40 mouse cellular contexts compared by ENCODE assay signal in the genomic region with DNA sequence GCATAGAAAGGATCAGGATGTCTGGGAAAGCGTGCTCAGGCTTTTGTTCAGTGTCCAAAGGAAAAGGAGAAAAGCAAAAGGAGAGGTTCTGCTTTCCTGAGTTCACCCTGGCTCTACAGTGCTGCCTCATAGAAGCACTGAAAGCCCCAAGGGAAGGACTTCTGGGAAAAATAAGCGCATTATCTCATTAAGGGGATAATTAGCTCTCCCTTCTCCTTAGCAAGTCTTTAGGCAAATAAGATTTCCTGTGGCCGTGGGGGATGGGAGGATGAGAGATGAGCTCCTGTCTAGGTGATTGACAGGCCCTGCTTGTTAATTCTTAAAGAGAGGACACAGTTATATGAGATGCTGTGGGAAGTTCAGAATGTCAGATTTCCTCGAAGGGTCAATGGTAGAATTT. TPM values are rescaled to one million over a fixed set of nuclear protein-coding genes. Genes with fewer than 3 reads are reported as not detected.
A peak's percentile ranks its signal among the peaks of the same experiment; 100 is the strongest.
DNase-seq lines count a peak whose midpoint lies in the region; ATAC-seq and TF ChIP-seq lines count a peak whose summit lies in the region.
"Had no signal": no experiment of that assay in that cellular context is flagged by ENCODE, and none has a peak within 500 bp of the region (broad histone marks: within the 10 kb centered on the region; RNA-seq: fewer than 3 reads in every experiment).

No protein-coding gene starts in this region.

- no peak for TF ChIP-seq CTCF in midbrain, postnatal 0 days (IDR thresholded peaks at IDR 0.05)

- H3K27me3 ChIP-seq in embryonic facial prominence, embryonic 14.5 days (replicated peaks; ENCODE audit: control insufficient read depth, insufficient read depth, low read length), result no peaks in the 10 kb centered on the region
- H3K27me3 ChIP-seq in embryonic facial prominence, embryonic 10.5 days (replicated peaks; ENCODE audit: low read depth, poor library complexity, severe bottlenecking), result no peaks in the 10 kb centered on the region
- no peaks in the 10 kb centered on the region for H3K27me3 ChIP-seq in hindbrain, embryonic 13.5 days
- no peaks in the 10 kb centered on the region for H3K27me3 ChIP-seq in hindbrain, embryonic 16.5 days (replicated peaks; ENCODE audit: control insufficient read depth, insufficient read depth, low read length)
- no peaks in the 10 kb centered on the region for H3K27me3 ChIP-seq in midbrain, postnatal 0 days (ENCODE audit: insufficient read depth, low read length)
- H3K27me3 ChIP-seq in midbrain, embryonic 15.5 days (replicated peaks), result no peaks in the 10 kb centered on the region
- H3K27me3 ChIP-seq: embryonic facial prominence, embryonic 15.5 days; liver, embryonic 12.5 days had no signal

- no peaks in the 10 kb centered on the region for H3K4me1 ChIP-seq in embryonic facial prominence, embryonic 14.5 days (ENCODE audit: control insufficient read depth, insufficient read depth, low read length)
- H3K4me1 ChIP-seq in embryonic facial prominence, embryonic 10.5 days, result peaks cover 12% of the 10 kb centered on the region
- peaks cover 8% of the 10 kb centered on the region; the same call in 1 of the 2 replicates for H3K4me1 ChIP-seq in hindbrain, embryonic 13.5 days (replicated peaks)
- H3K4me1 ChIP-seq in hindbrain, embryonic 16.5 days (ENCODE audit: control insufficient read depth, insufficient read depth, low read depth, low read length), result no peaks in the 10 kb centered on the region
- H3K4me1 ChIP-seq in midbrain, postnatal 0 days (ENCODE audit: insufficient read depth, low read length), result peaks cover 3% of the 10 kb centered on the region; the same call in 1 of the 2 replicates
- H3K4me1 ChIP-seq in midbrain, embryonic 15.5 days, result no peaks in the 10 kb centered on the region
- H3K4me1 ChIP-seq: embryonic facial prominence, embryonic 15.5 days; liver, embryonic 12.5 days had no signal

- H3K4me2 ChIP-seq in embryonic facial prominence, embryonic 14.5 days (ENCODE audit: low read depth, low read length), result no peak overlapping the region
- H3K4me2 ChIP-seq in hindbrain, embryonic 13.5 days, result no peak overlapping the region
- no peak overlapping the region for H3K4me2 ChIP-seq in hindbrain, embryonic 16.5 days (ENCODE audit: low read length)
- no peak overlapping the region for H3K4me2 ChIP-seq in midbrain, postnatal 0 days (ENCODE audit: low read depth, low read length, poor library complexity, severe bottlenecking)
- H3K4me2 ChIP-seq in midbrain, embryonic 15.5 days, result no peak overlapping the region
- H3K4me2 ChIP-seq: embryonic facial prominence, embryonic 15.5 days; heart, embryonic 11.5 days; liver, embryonic 12.5 days had no signal

- 40% methylated on average over 4 of the region's 4 CpGs for WGBS in embryonic facial prominence, embryonic 14.5 days
- 27% methylated on average over 4 of the region's 4 CpGs for WGBS in embryonic facial prominence, embryonic 10.5 days
- WGBS in hindbrain, embryonic 13.5 days, result 41% methylated on average over 4 of the region's 4 CpGs
- 36% methylated on average over 4 of the region's 4 CpGs for WGBS in hindbrain, embryonic 16.5 days
- WGBS in midbrain, postnatal 0 days, result 29% methylated on average over 4 of the region's 4 CpGs
- WGBS in midbrain, embryonic 15.5 days, result 15% methylated on average over 4 of the region's 4 CpGs

- H3K4me3 ChIP-seq in embryonic facial prominence, embryonic 14.5 days (ENCODE audit: low read depth, low read length), result no peak overlapping the region
- no peak overlapping the region for H3K4me3 ChIP-seq in embryonic facial prominence, embryonic 10.5 days
- H3K4me3 ChIP-seq in hindbrain, embryonic 13.5 days, result no peak overlapping the region
- H3K4me3 ChIP-seq in hindbrain, embryonic 16.5 days (ENCODE audit: low read length), result no peak overlapping the region
- H3K4me3 ChIP-seq in midbrain, postnatal 0 days (ENCODE audit: low read depth, low read length), result no peak overlapping the region
- H3K4me3 ChIP-seq in midbrain, embryonic 15.5 days, result no peak overlapping the region
- H3K4me3 ChIP-seq: embryonic facial prominence, embryonic 15.5 days; liver, embryonic 12.5 days had no signal

- peak; percentile 11 for DNase-seq in embryonic facial prominence, embryonic 14.5 days (ENCODE audit: low spot score)
- DNase-seq in embryonic facial prominence, embryonic 10.5 days (ENCODE audit: low spot score), result no peak
- DNase-seq in midbrain, postnatal 0 days (ENCODE audit: low spot score), result peak; percentile 11
- DNase-seq in B cell, adult 2 months, result no peak
- DNase-seq in heart, adult 11 months, result no peak
- DNase-seq: adrenal gland, adult 2 months; adrenal gland, postnatal 36 days; cerebellum, adult 2 months; cerebellum, postnatal 14 days; gastrocnemius, postnatal 10 days; heart, adult 18-20 months; heart, postnatal 36 days; kidney, adult 9 months; kidney, postnatal 10 days; layer of hippocampus, postnatal 36 days; left cerebral cortex, postnatal 4 days; liver, postnatal 0 days; lung, postnatal 36 days; right cerebral cortex, adult 18-20 months; right cerebral cortex, postnatal 4 days; thymus, adult 18-20 months; thymus, postnatal 25 days had no signal

- no peaks in the 10 kb centered on the region for H3K36me3 ChIP-seq in embryonic facial prominence, embryonic 14.5 days (ENCODE audit: control insufficient read depth, insufficient read depth, low read length)
- H3K36me3 ChIP-seq in embryonic facial prominence, embryonic 10.5 days (replicated peaks), result no peaks in the 10 kb centered on the region
- H3K36me3 ChIP-seq in hindbrain, embryonic 13.5 days, result no peaks in the 10 kb centered on the region
- H3K36me3 ChIP-seq in hindbrain, embryonic 16.5 days (ENCODE audit: control insufficient read depth, insufficient read depth, low read length), result no peaks in the 10 kb centered on the region
- no peaks in the 10 kb centered on the region for H3K36me3 ChIP-seq in midbrain, postnatal 0 days (ENCODE audit: insufficient read depth, low read length)
- no peaks in the 10 kb centered on the region for H3K36me3 ChIP-seq in midbrain, embryonic 15.5 days (replicated peaks)
- H3K36me3 ChIP-seq: embryonic facial prominence, embryonic 15.5 days; liver, embryonic 12.5 days had no signal

- ATAC-seq in embryonic facial prominence, embryonic 14.5 days (ENCODE audit: low read depth), result peak; percentile 62; the same call in 1 of the 2 replicates
- peak; percentile 57; the same call in 1 of the 2 replicates for ATAC-seq in hindbrain, embryonic 13.5 days (ENCODE audit: low FRiP score)
- no peak for ATAC-seq in hindbrain, embryonic 16.5 days
- no peak; the same call in 1 of the 2 replicates for ATAC-seq in midbrain, postnatal 0 days (ENCODE audit: low FRiP score)
- ATAC-seq in midbrain, embryonic 15.5 days (replicated peaks), result no peak
- ATAC-seq: CD4-positive, CD25-positive, alpha-beta regulatory T cell, adult 4 months; intestine, postnatal 0 days; liver, embryonic 12.5 days; liver, postnatal 0 days had no signal

- H3K27ac ChIP-seq in embryonic facial prominence, embryonic 14.5 days (replicated peaks; ENCODE audit: low read depth, low read length), result no peak overlapping the region
- no peak overlapping the region for H3K27ac ChIP-seq in embryonic facial prominence, embryonic 10.5 days (replicated peaks)
- no peak overlapping the region for H3K27ac ChIP-seq in hindbrain, embryonic 13.5 days
- H3K27ac ChIP-seq in hindbrain, embryonic 16.5 days (ENCODE audit: low read depth, low read length), result no peak overlapping the region
- no peak overlapping the region for H3K27ac ChIP-seq in midbrain, postnatal 0 days (ENCODE audit: low read depth, low read length)
- no peak overlapping the region for H3K27ac ChIP-seq in midbrain, embryonic 15.5 days
- H3K27ac ChIP-seq: embryonic facial prominence, embryonic 15.5 days; liver, embryonic 12.5 days; stomach, postnatal 0 days had no signal

- no peaks in the 10 kb centered on the region for H3K9me3 ChIP-seq in embryonic facial prominence, embryonic 14.5 days (ENCODE audit: control insufficient read depth, low read length)
- H3K9me3 ChIP-seq in embryonic facial prominence, embryonic 10.5 days, result no peaks in the 10 kb centered on the region
- H3K9me3 ChIP-seq in hindbrain, embryonic 13.5 days, result no peaks in the 10 kb centered on the region
- no peaks in the 10 kb centered on the region for H3K9me3 ChIP-seq in hindbrain, embryonic 16.5 days (ENCODE audit: control insufficient read depth, low read length)
- H3K9me3 ChIP-seq in midbrain, postnatal 0 days (ENCODE audit: low read length), result no peaks in the 10 kb centered on the region
- H3K9me3 ChIP-seq in midbrain, embryonic 15.5 days, result no peaks in the 10 kb centered on the region
- H3K9me3 ChIP-seq: embryonic facial prominence, embryonic 15.5 days; liver, embryonic 12.5 days had no signal

- no peak overlapping the region for H3K9ac ChIP-seq in embryonic facial prominence, embryonic 14.5 days (ENCODE audit: low read depth, low read length)
- no peak overlapping the region for H3K9ac ChIP-seq in hindbrain, embryonic 13.5 days
- no peak overlapping the region for H3K9ac ChIP-seq in hindbrain, embryonic 16.5 days (ENCODE audit: low read depth, low read length)
- H3K9ac ChIP-seq in midbrain, postnatal 0 days (replicated peaks; ENCODE audit: low read length, poor library complexity, severe bottlenecking), result no peak overlapping the region
- no peak overlapping the region for H3K9ac ChIP-seq in midbrain, embryonic 15.5 days
- H3K9ac ChIP-seq: embryonic facial prominence, embryonic 15.5 days; liver, embryonic 12.5 days; liver, postnatal 0 days had no signal

RNA-seq across cellular contexts. Expression of a gene that starts 33.4 kb away (rescaled TPM):
- not detected in 2 replicates for polyA plus RNA-seq in embryonic facial prominence, embryonic 14.5 days (2014; fragmentation: Nextera tagmentation; extraction: Ambion mirVana)
- not detected in 2 replicates for polyA plus RNA-seq in embryonic facial prominence, embryonic 10.5 days (2016; fragmentation: Nextera tagmentation; extraction: Ambion mirVana)
- polyA plus RNA-seq in hindbrain, embryonic 13.5 days (2015; fragmentation: Nextera tagmentation; extraction: Ambion mirVana), result not detected in 2 replicates
- not detected in 2 replicates for polyA plus RNA-seq in hindbrain, embryonic 16.5 days (2015; fragmentation: Nextera tagmentation; extraction: Ambion mirVana)
- not detected in 2 replicates for total RNA-seq in midbrain, postnatal 0 days (2014; rRNA removed)
- not detected in 2 replicates for polyA plus RNA-seq in midbrain, postnatal 0 days (2015; fragmentation: Nextera tagmentation; extraction: Ambion mirVana)
- not detected in 2 replicates for polyA plus RNA-seq in midbrain, embryonic 15.5 days (2015; fragmentation: Nextera tagmentation; extraction: Ambion mirVana)
- total RNA-seq: adrenal gland, adult 2 months; adrenal gland, postnatal 36 days; gastrocnemius, postnatal 10 days; heart, adult 18-20 months; heart, postnatal 36 days; layer of hippocampus, postnatal 36 days; left cerebral cortex, postnatal 4 days; megakaryocyte, adult 5-6 weeks; monocyte, adult 5-6 weeks had no signal
- polyA plus RNA-seq: adrenal gland, adult 2 months; CD4-positive, CD25-positive, alpha-beta regulatory T cell, adult 4 months; cerebellum, adult 2 months; cortical plate, adult 2 months; embryonic facial prominence, embryonic 15.5 days; heart, embryonic 11.5 days; heart, embryonic 16.5 days; intestine, postnatal 0 days; large intestine, adult 2 months; limb, embryonic 14.5 days; liver, embryonic 12.5 days; liver, postnatal 0 days; lung, embryonic 16.5 days; neural tube, embryonic 14.5 days; spleen, adult 2 months; stomach, postnatal 0 days had no signal

Comparison
In these comparisons a context has a peak if more than half of its experiments do, and no peak if none do; other contexts are left out.
1. ATAC-seq: peak in embryonic facial prominence, embryonic 14.5 days (single experiment) and hindbrain, embryonic 13.5 days (single experiment); none in hindbrain, embryonic 16.5 days (single experiment), midbrain, postnatal 0 days (single experiment) and midbrain, embryonic 15.5 days (single experiment).
2. DNase-seq: peak in embryonic facial prominence, embryonic 14.5 days (single experiment) and midbrain, postnatal 0 days (single experiment); none in embryonic facial prominence, embryonic 10.5 days (single experiment), B cell, adult 2 months (0 of 2) and heart, adult 11 months (single experiment).